Mouse (Mus musculus): ENCODE data around the gene Rdh5. TPM values are rescaled to one million over a fixed set of nuclear protein-coding genes. Genes with fewer than 3 reads are reported as not detected.

The Rdh5 gene
- 3.0 TPM for polyA plus RNA-seq (2014; fragmentation: Illumina TruSeq; extraction: RNeasy Lipid Tissue Mini Kit (QIAGEN cat#74804))

GRCm38 (mm10) chr10:128922822-128923012, at the start of gene Rdh5:
Rdh5 (minus strand) TSS chr10:128922888.

GRCm38 (mm10) chr10:128960590-128961584, 38.2 kb upstream of the Rdh5 start, which contains the start of gene Mettl7b:
Mettl7b (minus strand) TSS chr10:128960988.

GRCm38 (mm10) chr10:128933574-128933973, 10.9 kb upstream of the Rdh5 start, which contains the start of gene Itga7:
Itga7 (plus strand) TSS chr10:128933818.

GRCm38 (mm10) chr10:128923935-128924334, 1.2 kb upstream of the Rdh5 start, which contains the start of gene Bloc1s1:
Bloc1s1 (minus strand) TSS chr10:128924035.

GRCm38 (mm10) chr10:128900698-128901097, 22.0 kb downstream of the Rdh5 start, which contains the start of gene Cd63:
Cd63 (plus strand) TSS chr10:128900989.

GRCm38 (mm10) chr10:128891296-128892094, 31.2 kb downstream of the Rdh5 start, which contains the start of gene Gdf11:
Gdf11 (minus strand) TSS chr10:128891718.

Other genes with a start within 250 kb of the Rdh5 start
- 5.7 TPM for gene Suox, start 248.8 kb downstream of the Rdh5 start, polyA plus RNA-seq (2014; fragmentation: Illumina TruSeq; extraction: RNeasy Lipid Tissue Mini Kit (QIAGEN cat#74804))
- 121 TPM for gene Rab5b, start 226.6 kb downstream of the Rdh5 start, polyA plus RNA-seq (2014; fragmentation: Illumina TruSeq; extraction: RNeasy Lipid Tissue Mini Kit (QIAGEN cat#74804))
- not detected for gene Pmel, start 218.7 kb downstream of the Rdh5 start, polyA plus RNA-seq (2014; fragmentation: Illumina TruSeq; extraction: RNeasy Lipid Tissue Mini Kit (QIAGEN cat#74804))
- 24.2 TPM for gene Cdk2, start 217.9 kb downstream of the Rdh5 start, polyA plus RNA-seq (2014; fragmentation: Illumina TruSeq; extraction: RNeasy Lipid Tissue Mini Kit (QIAGEN cat#74804))
- 3.8 TPM for gene Dgka, start 178.0 kb downstream of the Rdh5 start, polyA plus RNA-seq (2014; fragmentation: Illumina TruSeq; extraction: RNeasy Lipid Tissue Mini Kit (QIAGEN cat#74804))
- gene Pym1, start 175.0 kb downstream of the Rdh5 start, polyA plus RNA-seq (2014; fragmentation: Illumina TruSeq; extraction: RNeasy Lipid Tissue Mini Kit (QIAGEN cat#74804)), result 0.71 TPM
- gene Mmp19, start 132.0 kb downstream of the Rdh5 start, polyA plus RNA-seq (2014; fragmentation: Illumina TruSeq; extraction: RNeasy Lipid Tissue Mini Kit (QIAGEN cat#74804)), result 9.7 TPM
- 45.1 TPM for gene Dnajc14, start 118.8 kb downstream of the Rdh5 start, polyA plus RNA-seq (2014; fragmentation: Illumina TruSeq; extraction: RNeasy Lipid Tissue Mini Kit (QIAGEN cat#74804))
- gene Tmem198b, start 118.5 kb downstream of the Rdh5 start, polyA plus RNA-seq (2014; fragmentation: Illumina TruSeq; extraction: RNeasy Lipid Tissue Mini Kit (QIAGEN cat#74804)), result 5.9 TPM
- 466 TPM for gene Sarnp, start 105.6 kb downstream of the Rdh5 start, polyA plus RNA-seq (2014; fragmentation: Illumina TruSeq; extraction: RNeasy Lipid Tissue Mini Kit (QIAGEN cat#74804))
- 75.2 TPM for gene Ormdl2, start 101.2 kb downstream of the Rdh5 start, polyA plus RNA-seq (2014; fragmentation: Illumina TruSeq; extraction: RNeasy Lipid Tissue Mini Kit (QIAGEN cat#74804))
- gene Gdf11, start 31.2 kb downstream of the Rdh5 start, polyA plus RNA-seq (2014; fragmentation: Illumina TruSeq; extraction: RNeasy Lipid Tissue Mini Kit (QIAGEN cat#74804)), result 7.7 TPM
- gene Cd63, start 21.9 kb downstream of the Rdh5 start, polyA plus RNA-seq (2014; fragmentation: Illumina TruSeq; extraction: RNeasy Lipid Tissue Mini Kit (QIAGEN cat#74804)), result 496 TPM
- 9.3 TPM for gene Bloc1s1, start 1.1 kb upstream of the Rdh5 start, polyA plus RNA-seq (2014; fragmentation: Illumina TruSeq; extraction: RNeasy Lipid Tissue Mini Kit (QIAGEN cat#74804))
- 0.17 TPM for gene Itga7, start 10.9 kb upstream of the Rdh5 start, polyA plus RNA-seq (2014; fragmentation: Illumina TruSeq; extraction: RNeasy Lipid Tissue Mini Kit (QIAGEN cat#74804))
- gene Mettl7b, start 38.1 kb upstream of the Rdh5 start, polyA plus RNA-seq (2014; fragmentation: Illumina TruSeq; extraction: RNeasy Lipid Tissue Mini Kit (QIAGEN cat#74804)), result not detected
- gene Olfr9, start 66.5 kb upstream of the Rdh5 start, polyA plus RNA-seq (2014; fragmentation: Illumina TruSeq; extraction: RNeasy Lipid Tissue Mini Kit (QIAGEN cat#74804)), result not detected
- gene Olfr763, start 87.9 kb upstream of the Rdh5 start, polyA plus RNA-seq (2014; fragmentation: Illumina TruSeq; extraction: RNeasy Lipid Tissue Mini Kit (QIAGEN cat#74804)), result not detected
- gene Olfr764-ps1, start 117.0 kb upstream of the Rdh5 start, polyA plus RNA-seq (2014; fragmentation: Illumina TruSeq; extraction: RNeasy Lipid Tissue Mini Kit (QIAGEN cat#74804)), result not detected
- not detected for gene Olfr765, start 127.1 kb upstream of the Rdh5 start, polyA plus RNA-seq (2014; fragmentation: Illumina TruSeq; extraction: RNeasy Lipid Tissue Mini Kit (QIAGEN cat#74804))
- gene Olfr766-ps1, start 146.1 kb upstream of the Rdh5 start, polyA plus RNA-seq (2014; fragmentation: Illumina TruSeq; extraction: RNeasy Lipid Tissue Mini Kit (QIAGEN cat#74804)), result not detected
- gene Olfr767, start 160.0 kb upstream of the Rdh5 start, polyA plus RNA-seq (2014; fragmentation: Illumina TruSeq; extraction: RNeasy Lipid Tissue Mini Kit (QIAGEN cat#74804)), result not detected
- not detected for gene Olfr768, start 176.5 kb upstream of the Rdh5 start, polyA plus RNA-seq (2014; fragmentation: Illumina TruSeq; extraction: RNeasy Lipid Tissue Mini Kit (QIAGEN cat#74804))
- not detected for gene Olfr769, start 195.0 kb upstream of the Rdh5 start, polyA plus RNA-seq (2014; fragmentation: Illumina TruSeq; extraction: RNeasy Lipid Tissue Mini Kit (QIAGEN cat#74804))
- gene Olfr770, start 216.1 kb upstream of the Rdh5 start, polyA plus RNA-seq (2014; fragmentation: Illumina TruSeq; extraction: RNeasy Lipid Tissue Mini Kit (QIAGEN cat#74804)), result not detected
- gene Olfr771, start 241.9 kb upstream of the Rdh5 start, polyA plus RNA-seq (2014; fragmentation: Illumina TruSeq; extraction: RNeasy Lipid Tissue Mini Kit (QIAGEN cat#74804)), result not detected

All from ovary, adult 10 weeks (tissue).